Mouse (Mus musculus) forelimb bud, embryonic 11.5 days (tissue): ENCODE measurements around the gene Krtap1-4.

Experiments used
- DNase-seq: peaks from one replicate; pipeline ENCODE4 v3.0.0-alpha.2; 2012; ENCODE audit warnings: low read depth, low spot score

Krtap1-4 gene

DNA sequence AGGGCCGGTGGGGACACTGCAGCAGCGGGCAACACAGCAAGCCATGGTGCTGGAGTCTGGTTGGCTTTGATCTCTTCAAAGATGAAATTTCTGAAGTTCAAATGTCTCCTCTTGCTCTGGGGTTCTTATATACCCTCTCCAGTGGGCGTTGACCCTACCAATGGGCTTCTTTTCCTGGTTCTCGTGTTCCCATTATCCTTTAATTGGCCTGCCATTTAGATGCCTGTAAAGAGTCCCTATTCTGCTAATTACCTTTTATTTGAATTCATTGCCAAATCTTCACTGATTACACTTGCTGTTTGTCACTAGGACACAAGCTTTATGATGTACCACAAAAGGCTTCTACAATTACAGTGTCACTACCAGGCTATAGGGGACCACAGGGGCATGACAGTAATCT is 32.7 kb downstream of the Krtap1-4 start, which contains the start of gene Krtap3-3:
TSS of gene Krtap3-3 (minus strand) at position 101 of the 400 bp plus-strand sequence.
- DNase-seq: no peak

GRCm38 (mm10) chr11:99547892-99548291 is 35.6 kb downstream of the Krtap1-4 start:
- no peak for DNase-seq

GRCm38 (mm10) chr11:99539721-99540120 is 43.7 kb downstream of the Krtap1-4 start:
- no peak for DNase-seq
